Mouse (Mus musculus): ENCODE data around the gene Gucy1b2. TPM values are rescaled to one million over a fixed set of nuclear protein-coding genes. Genes with fewer than 3 reads are reported as not detected.

Gucy1b2 gene
- polyA plus RNA-seq, 1 experiment from 2014 or later = 0.70 TPM

- no peak overlapping the region for H3K4me2 ChIP-seq
- H3K9ac ChIP-seq (ENCODE audit: low read length) = no peak overlapping the region
- no peak overlapping the region for H3K4me3 ChIP-seq (ENCODE audit: low read depth, low read length)
- DNase-seq (ENCODE audit: low spot score, missing footprints) (no peak), ATAC-seq (ENCODE audit: low FRiP score) (no peak)
- no peaks in the 10 kb centered on the region for H3K9me3 ChIP-seq (ENCODE audit: control insufficient read depth, low read length)
- no peaks in the 10 kb centered on the region for H3K36me3 ChIP-seq (ENCODE audit: control insufficient read depth, insufficient read depth, low read length)
- WGBS = 86% methylated on average over 2 of the region's 2 CpGs
- no peaks in the 10 kb centered on the region for H3K27me3 ChIP-seq (ENCODE audit: control insufficient read depth, insufficient read depth, low read length)
- no peaks in the 10 kb centered on the region for H3K4me1 ChIP-seq (ENCODE audit: control insufficient read depth, insufficient read depth, low read length)
- H3K27ac ChIP-seq (ENCODE audit: low read depth, low read length) = no peak overlapping the region
These were observed 30.8 kb downstream of the Gucy1b2 start for GRCm38 (mm10) chr14:62425277-62425691.

- DNase-seq (ENCODE audit: low spot score, missing footprints) (no peak), ATAC-seq (ENCODE audit: low FRiP score) (no peak)
- Histone ChIP-seq H3K27me3 (ENCODE audit: control insufficient read depth, insufficient read depth, low read length) (no peaks in the 10 kb centered on the region), H3K27ac (ENCODE audit: low read depth, low read length) (no peak overlapping the region), H3K9ac (ENCODE audit: low read length) (no peak overlapping the region), H3K4me3 (ENCODE audit: low read depth, low read length) (no peak overlapping the region), H3K36me3 (ENCODE audit: control insufficient read depth, insufficient read depth, low read length) (no peaks in the 10 kb centered on the region), H3K4me2 (no peak overlapping the region), H3K4me1 (ENCODE audit: control insufficient read depth, insufficient read depth, low read length) (no peaks in the 10 kb centered on the region), H3K9me3 (ENCODE audit: control insufficient read depth, low read length) (no peaks in the 10 kb centered on the region)
- WGBS = 89% methylated on average over 4 of the region's 4 CpGs
These were observed 33.8 kb downstream of the Gucy1b2 start for GRCm38 (mm10) chr14:62422265-62422664.

GRCm38 (mm10) chr14:62417501-62417900 is 38.6 kb downstream of the Gucy1b2 start:
- no peak overlapping the region for H3K27ac ChIP-seq (ENCODE audit: low read depth, low read length)
- H3K36me3 ChIP-seq (ENCODE audit: control insufficient read depth, insufficient read depth, low read length) = no peaks in the 10 kb centered on the region
- DNase-seq (ENCODE audit: low spot score, missing footprints) = no peak
- 90% methylated on average over 3 of the region's 3 CpGs for WGBS
- H3K4me1 ChIP-seq (ENCODE audit: control insufficient read depth, insufficient read depth, low read length) = peaks cover 8% of the 10 kb centered on the region
- no peak for ATAC-seq (ENCODE audit: low FRiP score)
- H3K4me3 ChIP-seq (ENCODE audit: low read depth, low read length) = no peak overlapping the region
- no peaks in the 10 kb centered on the region for H3K9me3 ChIP-seq (ENCODE audit: control insufficient read depth, low read length)
- no peak overlapping the region for H3K9ac ChIP-seq (ENCODE audit: low read length)
- no peaks in the 10 kb centered on the region for H3K27me3 ChIP-seq (ENCODE audit: control insufficient read depth, insufficient read depth, low read length)
- H3K4me2 ChIP-seq = no peak overlapping the region

- no peak overlapping the region for H3K4me3 ChIP-seq (ENCODE audit: low read depth, low read length)
- H3K36me3 ChIP-seq (ENCODE audit: control insufficient read depth, insufficient read depth, low read length) = no peaks in the 10 kb centered on the region
- no peak overlapping the region for H3K9ac ChIP-seq (ENCODE audit: low read length)
- H3K4me1 ChIP-seq (ENCODE audit: control insufficient read depth, insufficient read depth, low read length) = peaks cover 8% of the 10 kb centered on the region
- H3K27ac ChIP-seq (ENCODE audit: low read depth, low read length) = peak overlapping the region; percentile 50
- no peaks in the 10 kb centered on the region for H3K27me3 ChIP-seq (ENCODE audit: control insufficient read depth, insufficient read depth, low read length)
- H3K4me2 ChIP-seq = no peak overlapping the region
- WGBS = 66% methylated on average over 1 of the region's 1 CpGs
- peaks cover 2% of the 10 kb centered on the region; the same call in 1 of the 2 replicates for H3K9me3 ChIP-seq (ENCODE audit: control insufficient read depth, low read length)
- DNase-seq (ENCODE audit: low spot score, missing footprints) (peak; percentile 86), ATAC-seq (ENCODE audit: low FRiP score) (no peak)
These were observed 39.4 kb downstream of the Gucy1b2 start for GRCm38 (mm10) chr14:62416742-62417134.

- DNase-seq (ENCODE audit: low spot score, missing footprints) = peak; percentile 86
- H3K9me3 ChIP-seq (ENCODE audit: control insufficient read depth, low read length) = peaks cover 2% of the 10 kb centered on the region; the same call in 1 of the 2 replicates
- H3K9ac ChIP-seq (ENCODE audit: low read length) = no peak overlapping the region
- H3K36me3 ChIP-seq (ENCODE audit: control insufficient read depth, insufficient read depth, low read length) = no peaks in the 10 kb centered on the region
- H3K4me2 ChIP-seq = no peak overlapping the region
- peak; percentile 82 for ATAC-seq (ENCODE audit: low FRiP score)
- H3K4me1 ChIP-seq (ENCODE audit: control insufficient read depth, insufficient read depth, low read length) = peaks cover 8% of the 10 kb centered on the region
- no peaks in the 10 kb centered on the region for H3K27me3 ChIP-seq (ENCODE audit: control insufficient read depth, insufficient read depth, low read length)
- H3K4me3 ChIP-seq (ENCODE audit: low read depth, low read length) = no peak overlapping the region
- 44% methylated on average over 7 of the region's 7 CpGs for WGBS
- H3K27ac ChIP-seq (ENCODE audit: low read depth, low read length) = peak overlapping the region; percentile 50
These were observed 39.9 kb downstream of the Gucy1b2 start for GRCm38 (mm10) chr14:62416007-62416741.

- DNase-seq (ENCODE audit: low spot score, missing footprints) (no peak), ATAC-seq (ENCODE audit: low FRiP score) (no peak)
- 86% methylated on average over 2 of the region's 2 CpGs for WGBS
- Histone ChIP-seq H3K9ac (ENCODE audit: low read length) (no peak overlapping the region), H3K4me1 (ENCODE audit: control insufficient read depth, insufficient read depth, low read length) (no peaks in the 10 kb centered on the region), H3K4me3 (ENCODE audit: low read depth, low read length) (no peak overlapping the region), H3K27me3 (ENCODE audit: control insufficient read depth, insufficient read depth, low read length) (no peaks in the 10 kb centered on the region), H3K9me3 (ENCODE audit: control insufficient read depth, low read length) (no peaks in the 10 kb centered on the region), H3K27ac (ENCODE audit: low read depth, low read length) (no peak overlapping the region), H3K36me3 (ENCODE audit: control insufficient read depth, insufficient read depth, low read length) (no peaks in the 10 kb centered on the region), H3K4me2 (no peak overlapping the region)
These were observed 60.7 kb downstream of the Gucy1b2 start for GRCm38 (mm10) chr14:62395346-62395745.

GRCm38 (mm10) chr14:62392754-62393153 is 63.3 kb downstream of the Gucy1b2 start:
- Histone ChIP-seq H3K36me3 (ENCODE audit: control insufficient read depth, insufficient read depth, low read length) (no peaks in the 10 kb centered on the region), H3K9ac (ENCODE audit: low read length) (no peak overlapping the region), H3K4me2 (no peak overlapping the region), H3K9me3 (ENCODE audit: control insufficient read depth, low read length) (no peaks in the 10 kb centered on the region), H3K27ac (ENCODE audit: low read depth, low read length) (no peak overlapping the region), H3K4me3 (ENCODE audit: low read depth, low read length) (no peak overlapping the region), H3K27me3 (ENCODE audit: control insufficient read depth, insufficient read depth, low read length) (no peaks in the 10 kb centered on the region), H3K4me1 (ENCODE audit: control insufficient read depth, insufficient read depth, low read length) (peaks cover 8% of the 10 kb centered on the region)
- no peak for DNase-seq (ENCODE audit: low spot score, missing footprints)
- no peak for ATAC-seq (ENCODE audit: low FRiP score)
- WGBS = 81% methylated on average over 4 of the region's 4 CpGs

GRCm38 (mm10) chr14:62389729-62390536 is 66.2 kb downstream of the Gucy1b2 start:
- Histone ChIP-seq H3K9me3 (ENCODE audit: control insufficient read depth, low read length) (no peaks in the 10 kb centered on the region), H3K9ac (ENCODE audit: low read length) (no peak overlapping the region), H3K4me2 (no peak overlapping the region), H3K4me1 (ENCODE audit: control insufficient read depth, insufficient read depth, low read length) (peaks cover 8% of the 10 kb centered on the region), H3K27ac (ENCODE audit: low read depth, low read length) (peak overlapping the region; percentile 48), H3K27me3 (ENCODE audit: control insufficient read depth, insufficient read depth, low read length) (no peaks in the 10 kb centered on the region), H3K36me3 (ENCODE audit: control insufficient read depth, insufficient read depth, low read length) (no peaks in the 10 kb centered on the region), H3K4me3 (ENCODE audit: low read depth, low read length) (no peak overlapping the region)
- WGBS = 75% methylated on average over 9 of the region's 9 CpGs
- ATAC-seq (ENCODE audit: low FRiP score) = 0 out of 2 replicates have a peak, but pooled peaks have one; percentile 44
- peak; percentile 85 for DNase-seq (ENCODE audit: low spot score, missing footprints)

All from midbrain, embryonic 11.5 days (tissue).